Mouse (Mus musculus) stomach, embryonic 15.5 days (tissue): ENCODE results near the gene Tcp1. TPM values are rescaled to one million over a fixed set of nuclear protein-coding genes. Genes with fewer than 3 reads are reported as not detected.
"Not testable (repeated sequence)": the region's sequence is repeated elsewhere in the genome, so short reads cannot be mapped to it uniquely, and the experiment has no call there.

Source experiments
- ATAC-seq: fragments of 200-750 bp; cut with Nextera tagmentation; 2 replicates; pipeline ENCODE4 v1.8.0; 2017; ENCODE audit warnings: low read depth, moderate number of reproducible peaks, moderate TSS enrichment; ENCODE audit not compliant: insufficient read depth, low FRiP score
- H3K27ac ChIP-seq: fragments of 300-500 bp; sonication (generic); 2 replicates; pipeline ENCODE4 v1.5.1; 2015; ENCODE audit warnings: mild to moderate bottlenecking, inconsistent platforms
- H3K27me3 ChIP-seq: fragments of 300-500 bp; sonication (generic); replicated peaks from 2 replicates; pipeline ENCODE4 v1.6.1; 2015; ENCODE audit warnings: inconsistent platforms
- H3K36me3 ChIP-seq: fragments of 300-500 bp; sonication (generic); 2 replicates; pipeline ENCODE4 v1.6.1; 2015; ENCODE audit warnings: inconsistent platforms
- H3K4me1 ChIP-seq: fragments of 300-500 bp; sonication (generic); 2 replicates; pipeline ENCODE4 v1.6.1; 2015; ENCODE audit warnings: inconsistent platforms
- H3K4me2 ChIP-seq: fragments of 300-500 bp; sonication (generic); 2 replicates; pipeline ENCODE4 v1.6.1; 2015; ENCODE audit warnings: mild to moderate bottlenecking, inconsistent platforms
- H3K4me3 ChIP-seq: fragments of 300-500 bp; sonication (generic); replicated peaks from 2 replicates; pipeline ENCODE4 v1.5.1; 2015; ENCODE audit warnings: inconsistent platforms
- H3K9ac ChIP-seq: fragments of 300-500 bp; sonication (generic); 2 replicates; pipeline ENCODE4 v1.6.1; 2015; ENCODE audit warnings: inconsistent platforms
- H3K9me3 ChIP-seq: fragments of 300-500 bp; sonication (generic); 2 replicates; pipeline ENCODE4 v1.6.1; 2016; ENCODE audit warnings: inconsistent platforms
- WGBS: fragments of 180-500 bp; shearing (Covaris S2); methylation state at CpG from one replicate; pipeline ENCODE4 v1.1.7; 2015; 5-methylcytosine and 5-hydroxymethylcytosine counted together
- polyA plus RNA-seq: library from polyadenylated mRNA; unstranded; fragments of >200 nt; fragmentation: Nextera tagmentation; extraction: Ambion mirVana; gene quantifications from 2 replicates; pipeline ENCODE4 v1.2.1, GENCODE M21; 2015

Gene Tcp1
- polyA plus RNA-seq, 1 experiment from 2014 or later = 369 TPM

DNA sequence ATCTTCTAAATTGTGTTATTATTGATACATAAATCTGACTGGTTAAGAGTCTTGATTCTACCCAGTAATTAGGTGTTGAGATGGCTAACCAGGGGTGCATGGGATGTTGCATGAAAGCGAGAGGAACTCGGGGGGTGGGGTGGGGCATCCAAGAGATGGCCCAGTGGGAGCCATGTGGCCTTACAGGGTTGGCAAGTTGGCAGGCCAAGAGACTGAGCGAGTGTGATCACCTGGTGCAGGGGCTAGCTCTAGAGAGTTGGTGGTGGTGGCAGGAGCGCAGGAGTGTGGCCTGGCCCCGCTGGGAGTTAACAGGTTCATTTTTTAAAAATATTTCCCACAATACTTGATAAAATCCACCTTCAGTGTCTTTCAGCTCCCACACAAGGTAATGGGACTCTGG lies 17.8 kb upstream of the Tcp1 start:
- no peak for ATAC-seq
- no peak overlapping the region for H3K4me2 ChIP-seq
- WGBS = 75% methylated on average over 5 of the region's 5 CpGs
- no peak overlapping the region for H3K27ac ChIP-seq
- no peaks in the 10 kb centered on the region for H3K9me3 ChIP-seq
- H3K4me1 ChIP-seq = no peaks in the 10 kb centered on the region
- H3K36me3 ChIP-seq = peaks cover 9% of the 10 kb centered on the region; the same call in 1 of the 2 replicates
- H3K9ac ChIP-seq = no peak overlapping the region
- no peaks in the 10 kb centered on the region for H3K27me3 ChIP-seq
- H3K4me3 ChIP-seq = no peak overlapping the region

DNA sequence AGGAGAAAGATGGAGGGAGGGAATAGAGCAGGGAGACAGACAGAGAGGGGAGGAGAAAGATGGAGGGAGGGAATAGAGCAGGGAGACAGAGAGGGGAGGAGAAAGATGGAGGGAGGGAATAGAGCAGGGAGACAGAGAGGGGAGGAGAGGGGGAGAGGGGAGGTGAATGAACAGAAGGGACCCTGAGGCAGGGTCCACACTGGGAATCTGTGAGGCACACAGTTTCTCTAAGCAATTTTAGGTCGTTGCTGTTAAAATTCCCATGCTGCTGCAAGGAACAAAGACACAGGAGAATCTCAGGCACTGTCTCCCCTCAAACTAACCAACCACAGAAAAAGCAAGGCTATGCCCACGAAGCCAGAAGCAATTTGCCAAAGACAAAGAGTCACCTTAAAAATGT lies 16.9 kb upstream of the Tcp1 start:
- H3K9ac ChIP-seq, H3K27me3 ChIP-seq, H3K4me1 ChIP-seq, H3K4me3 ChIP-seq, H3K4me2 ChIP-seq, H3K9me3 ChIP-seq, ATAC-seq: not testable (repeated sequence)
- WGBS = 31% methylated on average over 2 of the region's 2 CpGs
- H3K36me3 ChIP-seq = peaks cover 12% of the 10 kb centered on the region; the same call in 1 of the 2 replicates
- H3K27ac ChIP-seq = peak overlapping the region; percentile 11; the same call in 1 of the 2 replicates

DNA sequence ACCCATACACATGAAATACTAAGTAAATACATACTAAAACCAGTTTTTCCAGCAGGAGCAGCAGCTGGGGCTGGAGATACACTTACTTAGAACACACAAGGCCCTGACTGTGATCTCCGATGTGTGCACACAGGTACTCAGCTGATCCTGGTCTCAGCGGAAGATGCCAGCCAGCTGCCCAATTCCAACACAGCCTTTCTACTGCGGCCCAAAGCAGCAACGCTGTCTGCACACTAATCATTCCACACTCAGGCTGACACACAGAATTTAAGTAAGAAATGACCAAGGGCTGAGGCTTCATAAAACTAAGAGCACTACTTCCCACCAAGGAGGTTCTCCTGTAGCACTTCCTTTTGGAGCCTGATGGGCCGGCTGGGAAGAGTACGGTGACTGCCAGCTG lies 13.2 kb upstream of the Tcp1 start:
- Histone ChIP-seq H3K36me3 (peaks cover 12% of the 10 kb centered on the region), H3K9me3 (no peaks in the 10 kb centered on the region), H3K27ac (no peak overlapping the region), H3K27me3 (no peaks in the 10 kb centered on the region), H3K9ac (no peak overlapping the region), H3K4me3 (no peak overlapping the region), H3K4me1 (0 out of 2 replicates have a peak, but pooled peaks cover 2% of the 10 kb centered on the region), H3K4me2 (no peak overlapping the region)
- ATAC-seq = no peak
- WGBS = 89% methylated on average over 6 of the region's 6 CpGs

DNA sequence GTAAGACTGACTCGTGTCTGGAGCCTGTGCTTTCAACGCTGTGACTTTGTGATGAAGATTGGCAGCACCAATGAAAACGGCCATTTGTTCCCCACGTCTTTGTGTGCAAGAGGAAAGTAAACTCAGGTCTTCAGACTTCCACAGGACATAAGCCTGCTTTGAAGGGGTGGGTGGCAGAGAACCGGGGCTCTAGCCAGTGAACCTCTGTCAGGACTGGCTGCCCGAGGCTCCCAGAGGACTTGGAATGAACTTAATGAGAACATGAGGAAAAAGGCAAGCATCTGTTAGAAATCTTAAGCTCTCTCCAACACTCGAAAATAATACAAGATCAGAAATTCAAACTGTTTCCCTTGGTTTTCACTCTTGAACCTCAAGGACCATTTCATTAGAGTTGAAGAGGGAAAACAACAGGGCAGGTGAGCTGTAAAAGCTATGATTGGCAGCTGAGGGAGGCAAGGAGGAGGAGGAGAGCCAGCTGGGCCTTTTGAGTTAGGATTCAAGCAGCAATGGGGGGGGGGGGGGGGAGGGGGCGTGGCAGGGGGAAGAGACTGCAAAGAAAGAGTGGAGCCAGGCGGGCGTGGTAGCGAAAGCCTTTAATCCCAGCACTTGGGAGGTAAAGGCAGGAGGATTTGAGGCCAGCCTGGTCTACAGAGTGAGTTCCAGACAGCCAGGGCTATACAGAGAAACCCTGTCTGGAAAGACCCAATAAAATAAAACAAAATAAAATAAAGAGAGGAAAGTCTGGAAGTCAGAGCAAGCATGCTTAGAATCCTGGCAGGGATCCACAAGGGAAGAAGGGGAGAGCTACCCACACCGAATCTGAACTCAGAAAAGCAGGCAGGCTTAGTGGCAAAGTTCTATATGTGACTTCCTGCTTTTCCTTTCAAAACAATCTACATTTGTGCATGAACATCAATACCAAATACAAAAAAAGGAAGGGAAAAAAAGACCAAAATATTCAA lies 11.8 kb upstream of the Tcp1 start:
- ATAC-seq = no peak
- Histone ChIP-seq H3K4me1 (0 out of 2 replicates have a peak, but pooled peaks cover 2% of the 10 kb centered on the region), H3K4me2 (no peak overlapping the region), H3K27me3 (no peaks in the 10 kb centered on the region), H3K9ac (no peak overlapping the region), H3K4me3 (no peak overlapping the region), H3K36me3 (peaks cover 12% of the 10 kb centered on the region), H3K27ac (peak overlapping the region; percentile 32; the same call in 1 of the 2 replicates), H3K9me3 (no peaks in the 10 kb centered on the region)
- WGBS = 58% methylated on average over 11 of the region's 12 CpGs

DNA sequence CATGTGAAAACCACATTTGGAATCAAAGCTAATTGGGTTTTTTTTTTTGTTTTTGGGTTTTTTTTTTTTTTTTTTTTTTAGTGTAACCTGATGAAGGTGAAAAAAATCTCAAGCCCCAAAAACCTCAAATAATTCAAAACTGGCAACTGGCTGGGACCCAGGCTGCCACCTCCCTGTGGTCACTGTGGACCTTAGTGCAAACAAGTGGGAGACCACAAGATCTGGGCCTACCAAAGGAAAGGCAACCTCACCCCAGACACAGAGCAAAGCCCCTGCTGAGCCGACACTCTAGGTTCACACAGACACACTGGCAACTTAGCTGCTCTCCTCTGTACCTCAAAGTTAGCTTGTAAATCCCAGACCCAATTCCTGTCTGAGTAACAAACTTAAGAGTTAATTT lies 11.2 kb upstream of the Tcp1 start:
- Histone ChIP-seq H3K27ac (no peak overlapping the region), H3K4me3 (no peak overlapping the region), H3K9ac (no peak overlapping the region), H3K36me3 (peaks cover 12% of the 10 kb centered on the region), H3K4me2 (no peak overlapping the region), H3K9me3 (no peaks in the 10 kb centered on the region), H3K27me3 (no peaks in the 10 kb centered on the region), H3K4me1 (0 out of 2 replicates have a peak, but pooled peaks cover 2% of the 10 kb centered on the region)
- 80% methylated on average over 1 of the region's 1 CpGs for WGBS
- no peak for ATAC-seq

DNA sequence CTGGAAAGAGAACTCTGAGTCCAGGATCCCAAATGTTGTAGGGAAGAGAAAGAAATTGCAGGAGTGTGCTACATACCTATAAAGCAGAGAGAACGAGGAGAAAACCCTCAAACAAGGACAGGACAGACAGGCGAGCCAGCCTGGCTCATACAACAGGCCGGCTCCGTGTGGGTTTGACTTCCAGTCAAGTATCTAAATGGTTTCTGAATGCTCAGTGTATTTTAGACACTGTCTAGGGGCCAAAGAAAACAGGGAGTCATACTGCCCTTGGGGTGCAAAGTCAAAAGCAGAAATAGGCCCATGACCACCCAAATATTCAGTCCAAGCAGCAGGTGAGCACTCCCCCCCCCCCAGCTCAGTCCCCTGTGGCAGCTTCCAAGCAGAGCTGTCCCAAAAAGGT lies 9.7 kb upstream of the Tcp1 start:
- 85% methylated on average over 4 of the region's 4 CpGs for WGBS
- Histone ChIP-seq H3K4me1 (0 out of 2 replicates have a peak, but pooled peaks cover 2% of the 10 kb centered on the region), H3K4me3 (no peak overlapping the region), H3K9me3 (no peaks in the 10 kb centered on the region), H3K27ac (no peak overlapping the region), H3K36me3 (peaks cover 16% of the 10 kb centered on the region), H3K4me2 (no peak overlapping the region), H3K27me3 (no peaks in the 10 kb centered on the region), H3K9ac (no peak overlapping the region)
- no peak for ATAC-seq

DNA sequence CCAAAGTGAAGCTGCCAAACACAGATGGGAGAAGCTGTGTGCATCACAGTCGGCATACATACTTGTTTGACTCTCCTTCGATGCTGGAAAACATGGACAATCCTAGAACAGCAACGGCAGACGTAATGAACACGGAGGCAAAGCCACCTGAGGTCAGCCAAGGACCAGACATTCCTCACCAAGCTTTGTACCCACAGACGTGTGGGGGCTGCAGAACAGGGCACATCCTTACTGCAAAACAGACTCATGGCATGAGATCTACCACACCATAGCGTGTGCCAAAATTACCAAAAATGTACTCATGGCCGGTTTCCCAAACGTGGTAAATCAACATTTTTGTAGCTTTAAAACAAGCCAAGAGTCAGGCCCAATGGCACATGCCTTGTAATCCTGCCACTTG lies 9.1 kb upstream of the Tcp1 start:
- H3K4me1 ChIP-seq = 0 out of 2 replicates have a peak, but pooled peaks cover 2% of the 10 kb centered on the region
- 82% methylated on average over 9 of the region's 9 CpGs for WGBS
- H3K36me3 ChIP-seq = peaks cover 21% of the 10 kb centered on the region
- H3K9me3 ChIP-seq = no peaks in the 10 kb centered on the region
- no peak overlapping the region for H3K9ac ChIP-seq
- no peak overlapping the region for H3K4me3 ChIP-seq
- ATAC-seq = no peak
- H3K27ac ChIP-seq = no peak overlapping the region
- H3K27me3 ChIP-seq = no peaks in the 10 kb centered on the region
- H3K4me2 ChIP-seq = no peak overlapping the region

DNA sequence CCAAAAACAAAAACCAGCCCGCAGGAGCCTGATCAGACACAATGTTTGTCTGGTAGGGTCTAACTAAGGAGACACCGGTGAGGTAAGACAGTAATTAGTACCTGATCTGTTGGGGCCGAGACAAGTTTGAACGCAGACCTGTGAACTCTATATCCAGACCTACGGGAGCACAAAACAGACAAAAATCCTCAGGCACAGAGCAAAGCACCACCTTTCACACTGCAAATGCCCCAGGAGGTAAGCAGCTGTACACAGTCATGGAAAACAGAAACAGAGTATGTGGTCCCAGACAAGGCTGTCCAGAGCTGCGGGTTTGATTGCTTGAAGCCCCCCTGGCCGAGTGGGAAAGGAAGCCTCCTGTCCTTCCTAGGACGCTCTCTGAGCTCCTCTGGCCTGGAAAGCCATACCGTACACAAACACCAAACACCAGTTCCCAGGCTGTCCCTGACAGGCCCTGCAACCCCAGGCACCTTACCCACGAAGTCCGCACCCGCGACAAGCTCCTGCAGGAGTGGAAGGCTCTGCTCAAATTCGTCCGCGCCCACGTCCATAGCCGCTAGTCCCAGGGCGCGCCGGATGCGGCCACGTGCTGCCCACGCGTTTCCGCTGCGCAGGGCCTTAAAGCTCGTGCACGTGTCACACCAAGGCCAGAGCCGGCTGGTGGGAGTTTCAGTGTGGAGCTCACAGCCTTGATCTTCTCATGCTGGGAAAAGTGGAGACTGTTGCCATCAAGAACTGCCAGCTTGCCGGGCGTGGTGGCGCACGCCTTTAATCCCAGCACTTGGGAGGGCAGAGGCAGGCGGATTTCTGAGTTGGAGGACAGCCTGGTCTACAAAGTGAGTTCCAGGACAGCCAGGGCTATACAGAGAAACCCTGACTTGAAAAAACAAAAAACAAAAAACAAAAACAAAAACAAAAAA lies 5.9 kb upstream of the Tcp1 start, which contains the start of gene Pnldc1:
Gene Pnldc1 (minus strand): TSS at position 870 of the 920 bp plus-strand sequence.
- Histone ChIP-seq H3K4me1 (no peaks in the 10 kb centered on the region), H3K9me3 (no peaks in the 10 kb centered on the region), H3K4me3 (no peak within 1 kb of the TSS), H3K36me3 (peaks cover 33% of the 10 kb centered on the region), H3K27ac (no peak within 1 kb of the TSS), H3K4me2 (no peak within 1 kb of the TSS), H3K9ac (no peak within 1 kb of the TSS), H3K27me3 (no peaks in the 10 kb centered on the region)
- 76% methylated on average over 35 of the region's 35 CpGs for WGBS
- ATAC-seq = no peak

DNA sequence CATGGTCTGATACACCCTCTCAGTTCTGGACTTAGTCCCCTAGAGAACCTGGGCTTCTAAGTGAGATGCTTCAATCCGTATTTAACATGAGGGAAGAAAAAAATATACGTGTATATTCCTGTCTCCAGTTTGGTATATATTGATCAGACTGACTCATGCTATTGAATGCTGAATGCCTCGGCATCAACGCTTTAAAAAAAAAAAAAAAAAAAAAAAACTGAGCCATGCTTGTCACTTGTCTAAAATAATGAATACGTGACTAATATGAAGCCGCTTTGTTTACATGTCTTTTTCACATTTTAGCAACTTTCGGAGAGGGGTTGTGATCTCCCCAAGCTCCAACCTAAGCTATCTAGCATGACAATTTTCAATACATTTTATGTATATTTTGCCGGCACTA lies 5.1 kb upstream of the Tcp1 start:
- 81% methylated on average over 8 of the region's 8 CpGs for WGBS
- no peak overlapping the region for H3K9ac ChIP-seq
- H3K27ac ChIP-seq = no peak overlapping the region
- H3K4me1 ChIP-seq = no peaks in the 10 kb centered on the region
- no peaks in the 10 kb centered on the region for H3K27me3 ChIP-seq
- no peaks in the 10 kb centered on the region for H3K9me3 ChIP-seq
- ATAC-seq = no peak
- H3K4me3 ChIP-seq = no peak overlapping the region
- peaks cover 33% of the 10 kb centered on the region for H3K36me3 ChIP-seq
- H3K4me2 ChIP-seq = no peak overlapping the region

DNA sequence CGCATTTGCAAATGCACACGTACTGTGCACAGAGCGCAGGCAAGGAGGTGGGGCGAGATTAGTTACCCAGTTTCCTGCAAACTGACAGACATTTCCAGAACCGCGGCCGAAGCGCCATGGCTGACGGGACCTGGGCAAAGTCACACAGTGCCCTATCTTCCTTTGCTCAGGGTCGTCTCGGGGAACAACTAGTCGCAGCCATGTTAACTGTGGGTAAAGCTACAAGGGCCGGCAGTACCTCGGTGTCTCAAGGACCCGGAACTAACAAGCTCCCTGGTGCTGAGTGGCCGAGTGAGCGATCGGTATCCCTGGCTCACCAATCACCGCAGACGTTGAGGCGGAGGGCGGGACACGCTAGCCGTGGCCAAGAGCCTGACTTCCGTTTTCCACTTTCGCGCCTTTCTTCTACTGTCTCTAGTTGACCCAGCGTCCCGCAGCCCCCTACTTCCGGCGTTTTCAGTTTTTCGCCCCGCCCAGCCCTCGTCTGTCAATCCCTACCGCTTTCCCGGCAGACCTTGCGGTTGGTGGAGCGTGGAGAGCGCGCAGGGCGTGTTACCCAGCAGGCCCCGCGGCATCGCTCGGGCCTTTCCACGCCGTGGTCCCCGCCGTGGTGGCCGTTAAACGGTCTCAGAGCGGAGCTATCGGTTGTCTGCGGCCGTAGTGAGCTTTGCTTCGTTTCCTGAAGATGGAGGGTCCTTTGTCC lies 531 bp downstream of the Tcp1 start, which contains the start of gene Mrpl18:
Gene Mrpl18 (minus strand): TSS at position 465 of the 703 bp plus-strand sequence.
- WGBS = 0% methylated on average over 56 of the region's 56 CpGs
- H3K4me3 ChIP-seq = peak within 1 kb of the TSS; percentile 77
- ATAC-seq = peak; percentile 99
- H3K9ac ChIP-seq = peak within 1 kb of the TSS; percentile 87
- H3K4me2 ChIP-seq = peak within 1 kb of the TSS; percentile 67
- H3K9me3 ChIP-seq = no peaks in the 10 kb centered on the region
- peak within 1 kb of the TSS; percentile 86 for H3K27ac ChIP-seq
- peaks cover 39% of the 10 kb centered on the region for H3K36me3 ChIP-seq
- no peaks in the 10 kb centered on the region for H3K4me1 ChIP-seq
- H3K27me3 ChIP-seq = no peaks in the 10 kb centered on the region
